Mouse (Mus musculus): ENCODE measurements at regions not wholly inside any gene's neighbourhood (a gene's known extent, or its start where the extent isn't known, plus 50 kb on each side); places are given as distances from the start of the nearest gene placed in this dataset.

GRCm38 (mm10) chr5:45258486-45258885 lies 191.6 kb downstream of the Qdpr start:
- TF ChIP-seq POLR2A (IDR thresholded peaks at IDR 0.05; ENCODE audit: borderline replicate concordance, control insufficient read depth, low read depth, low read length) (no peak), CTCF (IDR thresholded peaks at IDR 0.05; ENCODE audit: control insufficient read depth, insufficient read depth, low read length) (no peak)
- Histone ChIP-seq H3K4me3 (replicated peaks; ENCODE audit: control insufficient read depth, low read depth, low read length) (no peak overlapping the region), H3K4me1 (ENCODE audit: control insufficient read depth, insufficient read depth, low read length) (no peaks in the 10 kb centered on the region), H3K27ac (ENCODE audit: control insufficient read depth, insufficient read depth, low read depth, low read length, poor library complexity) (no peak overlapping the region)
- 87% methylated on average over 1 of the region's 1 CpGs for WGBS

GRCm38 (mm10) chr5:45256256-45256999 lies 193.6 kb downstream of the Qdpr start:
- Histone ChIP-seq H3K27ac (ENCODE audit: control insufficient read depth, insufficient read depth, low read depth, low read length, poor library complexity) (no peak overlapping the region), H3K4me1 (ENCODE audit: control insufficient read depth, insufficient read depth, low read length) (no peaks in the 10 kb centered on the region), H3K4me3 (replicated peaks; ENCODE audit: control insufficient read depth, low read depth, low read length) (no peak overlapping the region)
- WGBS, result 82% methylated on average over 9 of the region's 9 CpGs
- TF ChIP-seq POLR2A (IDR thresholded peaks at IDR 0.05; ENCODE audit: borderline replicate concordance, control insufficient read depth, low read depth, low read length) (no peak), CTCF (IDR thresholded peaks at IDR 0.05; ENCODE audit: control insufficient read depth, insufficient read depth, low read length) (no peak)

GRCm38 (mm10) chr5:45231856-45232255 lies 218.2 kb downstream of the Qdpr start:
- 81% methylated on average over 4 of the region's 4 CpGs for WGBS
- Histone ChIP-seq H3K4me3 (replicated peaks; ENCODE audit: control insufficient read depth, low read depth, low read length) (no peak overlapping the region), H3K4me1 (ENCODE audit: control insufficient read depth, insufficient read depth, low read length) (no peaks in the 10 kb centered on the region), H3K27ac (ENCODE audit: control insufficient read depth, insufficient read depth, low read depth, low read length, poor library complexity) (no peak overlapping the region)
- TF ChIP-seq POLR2A (IDR thresholded peaks at IDR 0.05; ENCODE audit: borderline replicate concordance, control insufficient read depth, low read depth, low read length) (no peak), CTCF (IDR thresholded peaks at IDR 0.05; ENCODE audit: control insufficient read depth, insufficient read depth, low read length) (no peak)

GRCm38 (mm10) chr5:45230097-45230496 lies 219.9 kb downstream of the Qdpr start:
- TF ChIP-seq POLR2A (IDR thresholded peaks at IDR 0.05; ENCODE audit: borderline replicate concordance, control insufficient read depth, low read depth, low read length), result no peak
- no peak for TF ChIP-seq CTCF (IDR thresholded peaks at IDR 0.05; ENCODE audit: control insufficient read depth, insufficient read depth, low read length)
- Histone ChIP-seq H3K27ac (ENCODE audit: control insufficient read depth, insufficient read depth, low read depth, low read length, poor library complexity) (no peak overlapping the region), H3K4me1 (ENCODE audit: control insufficient read depth, insufficient read depth, low read length) (no peaks in the 10 kb centered on the region), H3K4me3 (replicated peaks; ENCODE audit: control insufficient read depth, low read depth, low read length) (no peak overlapping the region)
- WGBS, result 36% methylated on average over 1 of the region's 1 CpGs

GRCm38 (mm10) chr5:45229477-45229876 lies 220.6 kb downstream of the Qdpr start:
- 59% methylated on average over 3 of the region's 3 CpGs for WGBS
- Histone ChIP-seq H3K4me1 (ENCODE audit: control insufficient read depth, insufficient read depth, low read length) (no peaks in the 10 kb centered on the region), H3K27ac (ENCODE audit: control insufficient read depth, insufficient read depth, low read depth, low read length, poor library complexity) (no peak overlapping the region), H3K4me3 (replicated peaks; ENCODE audit: control insufficient read depth, low read depth, low read length) (no peak overlapping the region)
- TF ChIP-seq POLR2A (IDR thresholded peaks at IDR 0.05; ENCODE audit: borderline replicate concordance, control insufficient read depth, low read depth, low read length) (no peak), CTCF (IDR thresholded peaks at IDR 0.05; ENCODE audit: control insufficient read depth, insufficient read depth, low read length) (no peak)

- 78% methylated on average over 6 of the region's 6 CpGs for WGBS
- TF ChIP-seq POLR2A (IDR thresholded peaks at IDR 0.05; ENCODE audit: borderline replicate concordance, control insufficient read depth, low read depth, low read length), result no peak
- TF ChIP-seq CTCF (IDR thresholded peaks at IDR 0.05; ENCODE audit: control insufficient read depth, insufficient read depth, low read length), result no peak
- no peak overlapping the region for H3K27ac ChIP-seq (ENCODE audit: control insufficient read depth, insufficient read depth, low read depth, low read length, poor library complexity)
- no peak overlapping the region for H3K4me3 ChIP-seq (replicated peaks; ENCODE audit: control insufficient read depth, low read depth, low read length)
- H3K4me1 ChIP-seq (ENCODE audit: control insufficient read depth, insufficient read depth, low read length), result no peaks in the 10 kb centered on the region
Measured at GRCm38 (mm10) chr5:45228226-45228927, 221.7 kb downstream of the Qdpr start.

- Histone ChIP-seq H3K4me1 (ENCODE audit: control insufficient read depth, insufficient read depth, low read length) (no peaks in the 10 kb centered on the region), H3K4me3 (replicated peaks; ENCODE audit: control insufficient read depth, low read depth, low read length) (no peak overlapping the region), H3K27ac (ENCODE audit: control insufficient read depth, insufficient read depth, low read depth, low read length, poor library complexity) (no peak overlapping the region)
- WGBS, result 78% methylated on average over 6 of the region's 6 CpGs
- TF ChIP-seq POLR2A (IDR thresholded peaks at IDR 0.05; ENCODE audit: borderline replicate concordance, control insufficient read depth, low read depth, low read length) (no peak), CTCF (IDR thresholded peaks at IDR 0.05; ENCODE audit: control insufficient read depth, insufficient read depth, low read length) (no peak)
Measured at GRCm38 (mm10) chr5:45220272-45220916, 229.6 kb downstream of the Qdpr start.

- Histone ChIP-seq H3K4me1 (ENCODE audit: control insufficient read depth, insufficient read depth, low read length) (no peaks in the 10 kb centered on the region), H3K27ac (ENCODE audit: control insufficient read depth, insufficient read depth, low read depth, low read length, poor library complexity) (no peak overlapping the region), H3K4me3 (replicated peaks; ENCODE audit: control insufficient read depth, low read depth, low read length) (no peak overlapping the region)
- 92% methylated on average over 1 of the region's 1 CpGs for WGBS
- TF ChIP-seq POLR2A (IDR thresholded peaks at IDR 0.05; ENCODE audit: borderline replicate concordance, control insufficient read depth, low read depth, low read length), result no peak
- no peak for TF ChIP-seq CTCF (IDR thresholded peaks at IDR 0.05; ENCODE audit: control insufficient read depth, insufficient read depth, low read length)
Measured at GRCm38 (mm10) chr5:45219558-45219957, 230.5 kb downstream of the Qdpr start.
